Mouse (Mus musculus): Measurements from ENCODE around the gene Ywhab. TPM values are rescaled to one million over a fixed set of nuclear protein-coding genes. Genes with fewer than 3 reads are reported as not detected.

The Ywhab gene
- polyA plus RNA-seq, 1 experiment from 2014 or later = 322 TPM

- H3K36me3 ChIP-seq = peaks cover 65% of the 10 kb centered on the region
- no peak overlapping the region for H3K4me3 ChIP-seq
- 87% methylated on average over 3 of the region's 3 CpGs for WGBS
- no peak overlapping the region for H3K27ac ChIP-seq (replicated peaks)
- DNase-seq (ENCODE audit: low spot score) = no peak
- peaks cover 11% of the 10 kb centered on the region for H3K4me1 ChIP-seq
- no peaks in the 10 kb centered on the region for H3K9me3 ChIP-seq (replicated peaks)
- no peaks in the 10 kb centered on the region for H3K27me3 ChIP-seq (ENCODE audit: low read depth, poor library complexity, severe bottlenecking)
Observed at GRCm38 (mm10) chr2:164018910-164019309, 24.1 kb downstream of the Ywhab start.

DNA sequence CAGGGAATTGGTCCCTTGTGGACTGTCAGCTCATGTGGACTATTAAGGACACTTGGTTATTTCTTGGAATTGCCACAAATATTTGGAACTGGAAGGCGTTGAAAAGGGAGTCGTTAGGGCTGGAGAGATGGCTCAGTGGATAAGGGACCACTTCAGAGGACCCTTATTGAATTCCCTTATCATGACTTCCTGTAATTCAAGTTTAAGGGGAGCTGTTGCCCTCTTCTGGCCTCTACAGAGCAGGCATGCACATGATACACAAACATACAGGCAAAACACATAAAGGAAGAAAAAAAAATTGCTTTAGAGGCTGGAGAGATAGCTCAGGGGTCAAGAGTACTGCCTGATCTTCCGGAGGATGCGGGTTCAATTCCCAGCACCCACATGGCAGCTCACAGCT is 25.2 kb downstream of the Ywhab start:
- WGBS = 93% methylated on average over 4 of the region's 4 CpGs
- no peak overlapping the region for H3K4me3 ChIP-seq
- H3K27me3 ChIP-seq (ENCODE audit: low read depth, poor library complexity, severe bottlenecking) = no peaks in the 10 kb centered on the region
- H3K27ac ChIP-seq (replicated peaks) = no peak overlapping the region
- peaks cover 55% of the 10 kb centered on the region for H3K36me3 ChIP-seq
- DNase-seq (ENCODE audit: low spot score) = no peak
- peaks cover 11% of the 10 kb centered on the region for H3K4me1 ChIP-seq
- no peaks in the 10 kb centered on the region for H3K9me3 ChIP-seq (replicated peaks)

- Histone ChIP-seq H3K4me3 (no peak overlapping the region), H3K27ac (replicated peaks) (no peak overlapping the region), H3K27me3 (ENCODE audit: low read depth, poor library complexity, severe bottlenecking) (no peaks in the 10 kb centered on the region), H3K9me3 (replicated peaks) (no peaks in the 10 kb centered on the region), H3K36me3 (peaks cover 33% of the 10 kb centered on the region), H3K4me1 (peaks cover 11% of the 10 kb centered on the region)
- WGBS = 64% methylated on average over 2 of the region's 2 CpGs
- DNase-seq (ENCODE audit: low spot score) = no peak
Observed at GRCm38 (mm10) chr2:164022104-164022503, 27.3 kb downstream of the Ywhab start.

- 85% methylated on average over 16 of the region's 16 CpGs for WGBS
- H3K4me1 ChIP-seq = peaks cover 11% of the 10 kb centered on the region
- no peak for DNase-seq (ENCODE audit: low spot score)
- H3K36me3 ChIP-seq = peaks cover 3% of the 10 kb centered on the region
- no peak within 1 kb of the TSS for H3K4me3 ChIP-seq
- no peaks in the 10 kb centered on the region for H3K9me3 ChIP-seq (replicated peaks)
- no peaks in the 10 kb centered on the region for H3K27me3 ChIP-seq (ENCODE audit: low read depth, poor library complexity, severe bottlenecking)
- H3K27ac ChIP-seq (replicated peaks) = no peak within 1 kb of the TSS
Observed at GRCm38 (mm10) chr2:164025150-164025549, 30.4 kb downstream of the Ywhab start, which contains the start of gene Pabpc1l. Gene Pabpc1l, plus strand, starts transcription at chr2:164025450.

DNA sequence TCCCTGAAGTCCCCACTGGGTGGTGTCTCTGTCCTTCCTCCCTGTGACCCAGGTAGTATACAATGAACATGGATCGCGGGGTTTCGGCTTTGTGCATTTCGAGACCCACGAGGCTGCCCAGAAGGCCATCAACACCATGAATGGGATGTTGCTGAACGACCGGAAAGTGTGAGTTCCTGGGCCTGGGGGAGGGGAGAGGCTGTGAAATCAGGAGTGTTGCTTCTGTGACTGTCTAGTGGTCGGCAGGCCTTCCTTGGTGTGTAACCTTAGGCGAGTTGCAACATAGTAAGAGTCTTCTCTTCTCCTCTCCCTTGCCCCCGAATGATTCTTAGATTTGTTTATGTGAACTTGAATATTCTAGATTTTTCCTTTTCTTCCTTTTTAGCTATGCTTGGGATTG is 36.4 kb downstream of the Ywhab start:
- no peaks in the 10 kb centered on the region for H3K36me3 ChIP-seq
- H3K27ac ChIP-seq (replicated peaks) = no peak overlapping the region
- H3K4me1 ChIP-seq = no peaks in the 10 kb centered on the region
- H3K4me3 ChIP-seq = no peak overlapping the region
- no peak for DNase-seq (ENCODE audit: low spot score)
- no peaks in the 10 kb centered on the region for H3K9me3 ChIP-seq (replicated peaks)
- 84% methylated on average over 10 of the region's 10 CpGs for WGBS
- no peaks in the 10 kb centered on the region for H3K27me3 ChIP-seq (ENCODE audit: low read depth, poor library complexity, severe bottlenecking)

DNA sequence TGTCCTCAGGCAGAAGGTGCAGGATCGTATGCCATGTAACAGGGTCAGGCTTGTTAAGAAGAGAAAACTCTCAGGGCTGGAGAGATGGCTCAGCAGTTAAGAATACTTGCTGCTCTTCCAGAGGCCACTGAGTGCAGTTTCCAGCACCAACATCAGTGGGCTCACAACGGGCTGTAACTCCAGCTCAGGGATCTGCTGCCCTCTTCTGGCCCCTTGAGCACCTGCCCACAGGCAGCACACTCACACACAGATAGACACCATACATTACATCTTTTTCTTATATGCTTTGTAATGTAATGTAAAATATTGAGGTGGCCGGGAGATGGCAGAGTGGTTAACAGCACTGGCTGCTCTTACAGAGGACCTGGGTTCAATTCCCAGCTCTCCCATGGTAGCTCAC is 38.2 kb downstream of the Ywhab start:
- Histone ChIP-seq H3K36me3 (no peaks in the 10 kb centered on the region), H3K9me3 (replicated peaks) (no peaks in the 10 kb centered on the region), H3K27me3 (ENCODE audit: low read depth, poor library complexity, severe bottlenecking) (no peaks in the 10 kb centered on the region), H3K27ac (replicated peaks) (no peak overlapping the region), H3K4me3 (no peak overlapping the region), H3K4me1 (no peaks in the 10 kb centered on the region)
- 90% methylated on average over 3 of the region's 3 CpGs for WGBS
- DNase-seq (ENCODE audit: low spot score) = no peak

GRCm38 (mm10) chr2:164036520-164037019 is 41.8 kb downstream of the Ywhab start:
- Histone ChIP-seq H3K4me3 (no peak overlapping the region), H3K4me1 (no peaks in the 10 kb centered on the region), H3K9me3 (replicated peaks) (no peaks in the 10 kb centered on the region), H3K27me3 (ENCODE audit: low read depth, poor library complexity, severe bottlenecking) (no peaks in the 10 kb centered on the region), H3K27ac (replicated peaks) (no peak overlapping the region), H3K36me3 (no peaks in the 10 kb centered on the region)
- 58% methylated on average over 10 of the region's 10 CpGs for WGBS
- DNase-seq (ENCODE audit: low spot score) = no peak

DNA sequence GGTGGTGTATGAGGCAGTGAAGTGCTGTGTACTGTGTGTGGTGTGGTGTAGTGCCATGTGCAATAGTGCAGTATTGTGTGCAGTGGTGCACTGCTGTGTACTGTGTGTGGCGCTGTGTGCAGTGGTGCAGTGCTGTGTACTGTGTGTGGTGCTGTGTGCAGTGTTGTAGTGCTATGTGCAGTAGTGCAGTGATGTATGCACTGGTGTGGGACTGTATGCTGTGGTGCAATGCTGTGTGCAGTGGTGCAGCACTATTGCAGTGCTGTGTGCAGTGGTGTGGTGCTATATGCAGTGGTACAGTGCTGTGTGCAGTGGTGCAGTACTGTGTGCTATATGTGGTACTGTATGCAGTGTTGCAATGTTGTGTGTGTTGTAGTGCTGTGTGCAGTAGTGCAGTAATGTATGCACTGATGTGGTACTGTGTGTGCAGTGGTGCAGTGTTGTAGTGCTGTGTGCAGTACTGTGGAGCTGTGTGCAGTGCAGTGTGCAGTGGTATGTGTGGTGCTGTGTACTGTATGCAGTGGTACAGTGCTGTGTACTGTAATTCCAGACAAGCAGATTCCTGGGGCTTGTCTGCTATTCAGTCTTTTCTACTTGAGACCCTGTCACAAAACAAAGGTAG is 43.8 kb downstream of the Ywhab start:
- H3K9me3 ChIP-seq (replicated peaks) = no peaks in the 10 kb centered on the region
- no peaks in the 10 kb centered on the region for H3K4me1 ChIP-seq
- no peak for DNase-seq (ENCODE audit: low spot score)
- no peak overlapping the region for H3K4me3 ChIP-seq
- no peak overlapping the region for H3K27ac ChIP-seq (replicated peaks)
- WGBS = 90% methylated on average over 1 of the region's 1 CpGs
- no peaks in the 10 kb centered on the region for H3K36me3 ChIP-seq
- no peaks in the 10 kb centered on the region for H3K27me3 ChIP-seq (ENCODE audit: low read depth, poor library complexity, severe bottlenecking)

GRCm38 (mm10) chr2:164040949-164041348 is 46.2 kb downstream of the Ywhab start:
- H3K27ac ChIP-seq (replicated peaks) = no peak overlapping the region
- H3K4me3 ChIP-seq = no peak overlapping the region
- WGBS = 90% methylated on average over 6 of the region's 6 CpGs
- no peaks in the 10 kb centered on the region for H3K4me1 ChIP-seq
- no peaks in the 10 kb centered on the region for H3K9me3 ChIP-seq (replicated peaks)
- H3K36me3 ChIP-seq = no peaks in the 10 kb centered on the region
- no peak for DNase-seq (ENCODE audit: low spot score)
- no peaks in the 10 kb centered on the region for H3K27me3 ChIP-seq (ENCODE audit: low read depth, poor library complexity, severe bottlenecking)

- H3K4me3 ChIP-seq = no peak overlapping the region
- no peak for DNase-seq (ENCODE audit: low spot score)
- no peak overlapping the region for H3K27ac ChIP-seq (replicated peaks)
- no peaks in the 10 kb centered on the region for H3K27me3 ChIP-seq (ENCODE audit: low read depth, poor library complexity, severe bottlenecking)
- no peaks in the 10 kb centered on the region for H3K36me3 ChIP-seq
- 86% methylated on average over 2 of the region's 2 CpGs for WGBS
- no peaks in the 10 kb centered on the region for H3K9me3 ChIP-seq (replicated peaks)
- no peaks in the 10 kb centered on the region for H3K4me1 ChIP-seq
Observed at GRCm38 (mm10) chr2:164041523-164041922, 46.8 kb downstream of the Ywhab start.

- Histone ChIP-seq H3K4me3 (peak overlapping the region; percentile 44), H3K27me3 (ENCODE audit: low read depth, poor library complexity, severe bottlenecking) (no peaks in the 10 kb centered on the region), H3K4me1 (peaks cover 11% of the 10 kb centered on the region; the same call in 1 of the 2 replicates), H3K9me3 (replicated peaks) (no peaks in the 10 kb centered on the region), H3K36me3 (peaks cover 18% of the 10 kb centered on the region), H3K27ac (replicated peaks) (no peak overlapping the region; the same call in 1 of the 2 replicates)
- 5% methylated on average over 11 of the region's 16 CpGs for WGBS
- DNase-seq (ENCODE audit: low spot score) = peak; percentile 28
Observed at GRCm38 (mm10) chr2:164047197-164047690, 52.5 kb downstream of the Ywhab start.

DNA sequence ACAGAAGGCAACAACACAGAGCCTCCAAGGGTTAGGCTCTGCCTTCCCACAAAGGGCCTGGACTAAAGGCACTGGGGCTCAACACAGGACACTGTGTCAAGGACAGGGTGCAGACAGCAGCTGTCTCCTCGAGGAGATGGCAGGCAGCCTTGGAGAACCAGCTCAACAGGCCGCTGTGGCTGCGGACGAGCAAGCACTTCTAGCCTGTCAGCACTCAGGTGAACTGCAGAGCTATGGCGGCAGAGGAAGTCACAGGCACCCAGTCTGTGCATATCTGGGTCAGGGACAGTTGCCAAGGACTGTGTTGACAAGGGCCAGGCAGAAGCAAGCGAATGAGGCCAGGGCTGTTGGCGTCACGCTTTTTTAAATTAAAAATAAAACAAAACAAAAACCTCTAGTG is 59.0 kb downstream of the Ywhab start:
- Histone ChIP-seq H3K27me3 (ENCODE audit: low read depth, poor library complexity, severe bottlenecking) (no peaks in the 10 kb centered on the region), H3K9me3 (replicated peaks) (no peaks in the 10 kb centered on the region), H3K4me1 (no peaks in the 10 kb centered on the region), H3K4me3 (no peak overlapping the region), H3K36me3 (peaks cover 80% of the 10 kb centered on the region), H3K27ac (replicated peaks) (no peak overlapping the region)
- 96% methylated on average over 8 of the region's 8 CpGs for WGBS
- no peak for DNase-seq (ENCODE audit: low spot score)

DNA sequence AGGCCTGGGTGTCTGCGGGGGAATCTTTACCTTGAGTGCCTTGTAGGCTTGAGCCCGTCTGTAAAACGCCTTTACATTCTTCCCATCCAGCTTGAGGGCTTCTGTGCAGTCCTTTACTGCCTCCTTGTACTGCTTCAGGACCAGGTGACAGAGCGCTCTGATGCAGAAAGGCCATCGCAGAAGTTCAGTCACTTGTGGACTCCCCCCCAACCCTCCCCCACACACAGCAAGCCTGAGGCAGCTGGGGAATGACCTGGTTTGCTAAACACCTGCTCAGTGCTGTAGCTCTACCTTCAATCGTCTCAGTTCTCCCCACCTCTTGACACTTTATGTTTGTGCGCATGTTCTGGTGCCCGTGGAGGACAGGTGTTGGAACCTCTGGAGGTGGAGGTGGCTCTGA is 59.9 kb downstream of the Ywhab start:
- WGBS = 93% methylated on average over 8 of the region's 8 CpGs
- DNase-seq (ENCODE audit: low spot score) = no peak
- Histone ChIP-seq H3K36me3 (peaks cover 89% of the 10 kb centered on the region), H3K27me3 (ENCODE audit: low read depth, poor library complexity, severe bottlenecking) (no peaks in the 10 kb centered on the region), H3K4me3 (no peak overlapping the region), H3K9me3 (replicated peaks) (no peaks in the 10 kb centered on the region), H3K4me1 (no peaks in the 10 kb centered on the region), H3K27ac (replicated peaks) (no peak overlapping the region)
